Mouse (Mus musculus) adrenal gland, postnatal 25 days (tissue): ENCODE measurements around the gene Dpp8. TPM values are rescaled to one million over a fixed set of nuclear protein-coding genes. Genes with fewer than 3 reads are reported as not detected.
A peak's percentile ranks its signal among the peaks of the same experiment; 100 is the strongest.
"Not testable (repeated sequence)": the region's sequence is repeated elsewhere in the genome, so short reads cannot be mapped to it uniquely, and the experiment has no call there.

Source experiments
- DNase-seq: peaks from one replicate; pipeline ENCODE4 v3.0.0; 2021; ENCODE audit warnings: mixed read lengths
- long read RNA-seq: library from polyadenylated mRNA; stranded (forward); transcript quantifications from one replicate; pipeline ENCODE4 v2.0.0, GENCODE M21; 2021
- total RNA-seq: library from RNA; stranded (reverse); gene quantifications from 2 replicates; pipeline ENCODE4 v1.2.3, GENCODE M21; 2021

The Dpp8 gene
- 93.5 and 97.9 TPM in 2 replicates for total RNA-seq
- long read RNA-seq, full-length matches to known transcripts, result 28 of 63 reads
- long read RNA-seq, partial matches to known transcripts, result 9 of 63 reads
- long read RNA-seq, other reads (novel, unspliced or antisense), result 26 of 63 reads

GRCm38 (mm10) chr9:65032269-65033108, at the start of gene Dpp8:
Dpp8 (plus strand) TSS chr9:65032414.
- peak; percentile 93 for DNase-seq

GRCm38 (mm10) chr9:64985037-64985794, 47.0 kb upstream of the Dpp8 start:
- DNase-seq, result no peak

- no peak for DNase-seq
Measured at GRCm38 (mm10) chr9:64985807-64986206, 46.4 kb upstream of the Dpp8 start.

- DNase-seq, result no peak
Measured at GRCm38 (mm10) chr9:64987651-64988050, 44.6 kb upstream of the Dpp8 start.

- no peak for DNase-seq
Measured at GRCm38 (mm10) chr9:64988443-64988842, 43.8 kb upstream of the Dpp8 start.

- no peak for DNase-seq
Measured at GRCm38 (mm10) chr9:64990291-64990690, 41.9 kb upstream of the Dpp8 start.

GRCm38 (mm10) chr9:64995464-64995863, 36.8 kb upstream of the Dpp8 start:
- not testable (repeated sequence) for DNase-seq

- no peak for DNase-seq
Measured at GRCm38 (mm10) chr9:65001481-65001880, 30.7 kb upstream of the Dpp8 start.

- DNase-seq, result no peak
Measured at GRCm38 (mm10) chr9:65005737-65006136, 26.5 kb upstream of the Dpp8 start.

- peak; percentile 29 for DNase-seq
Measured at GRCm38 (mm10) chr9:65010632-65011031, 21.6 kb upstream of the Dpp8 start.

- DNase-seq, result peak; percentile 75
Measured at GRCm38 (mm10) chr9:65011304-65011703, 20.9 kb upstream of the Dpp8 start.

GRCm38 (mm10) chr9:65015461-65016222, 16.6 kb upstream of the Dpp8 start:
- no peak for DNase-seq

GRCm38 (mm10) chr9:65016241-65016977, 15.8 kb upstream of the Dpp8 start:
- DNase-seq, result peak; percentile 17

GRCm38 (mm10) chr9:65016978-65017827, 15.0 kb upstream of the Dpp8 start:
- DNase-seq, result no peak

- no peak for DNase-seq
Measured at GRCm38 (mm10) chr9:65017896-65018295, 14.3 kb upstream of the Dpp8 start.

GRCm38 (mm10) chr9:65018588-65019121, 13.6 kb upstream of the Dpp8 start:
- DNase-seq, result no peak

- no peak for DNase-seq
Measured at GRCm38 (mm10) chr9:65019146-65019545, 13.1 kb upstream of the Dpp8 start.

- no peak for DNase-seq
Measured at GRCm38 (mm10) chr9:65020128-65020527, 12.1 kb upstream of the Dpp8 start.

- peak; percentile 94 for DNase-seq
Measured at GRCm38 (mm10) chr9:65020991-65021886, 11.0 kb upstream of the Dpp8 start, which contains the start of gene Hacd3. Hacd3 (minus strand) TSS chr9:65021693.
